25 mouse cellular contexts compared by ENCODE assay signal in genomic region chr10:26973575-26973974, GRCm38 (mm10).
DNase-seq lines count a peak whose midpoint lies in the region; ATAC-seq and TF ChIP-seq lines count a peak whose summit lies in the region.
"Had no signal": no experiment of that assay in that cellular context is flagged by ENCODE, and none has a peak within 500 bp of the region (broad histone marks: within the 10 kb centered on the region; RNA-seq: fewer than 3 reads in every experiment).

No protein-coding gene starts in this region.

- no peaks in the 10 kb centered on the region for H3K4me1 ChIP-seq in liver, postnatal 0 days (ENCODE audit: insufficient read depth)
- 0 out of 2 replicates have a peak, but pooled peaks cover 6% of the 10 kb centered on the region for H3K4me1 ChIP-seq in liver, embryonic 11.5 days (replicated peaks; ENCODE audit: control insufficient read depth, insufficient read depth, low read length)
- peaks cover 22% of the 10 kb centered on the region for H3K4me1 ChIP-seq in liver, embryonic 13.5 days (replicated peaks)
- peaks cover 18% of the 10 kb centered on the region for H3K4me1 ChIP-seq in liver, embryonic 15.5 days (replicated peaks)
- H3K4me1 ChIP-seq: embryonic facial prominence, embryonic 10.5 days; embryonic facial prominence, embryonic 12.5 days; forebrain, embryonic 13.5 days; forebrain, embryonic 15.5 days had no signal

- H3K36me3 ChIP-seq in liver, postnatal 0 days (replicated peaks; ENCODE audit: insufficient read depth, low read length) = no peaks in the 10 kb centered on the region
- no peaks in the 10 kb centered on the region for H3K36me3 ChIP-seq in liver, embryonic 11.5 days (ENCODE audit: control insufficient read depth, insufficient read depth, low read length)
- H3K36me3 ChIP-seq in liver, embryonic 13.5 days = no peaks in the 10 kb centered on the region
- no peaks in the 10 kb centered on the region for H3K36me3 ChIP-seq in liver, embryonic 15.5 days (replicated peaks)
- H3K36me3 ChIP-seq: embryonic facial prominence, embryonic 10.5 days; embryonic facial prominence, embryonic 12.5 days; forebrain, embryonic 15.5 days; G1E had no signal

- WGBS in liver, postnatal 0 days (ENCODE audit: insufficient replicate concordance) = 72% methylated on average over 2 of the region's 2 CpGs
- 73% methylated on average over 2 of the region's 2 CpGs for WGBS in liver, embryonic 11.5 days
- 53% methylated on average over 2 of the region's 2 CpGs for WGBS in liver, embryonic 13.5 days (ENCODE audit: insufficient replicate concordance)
- WGBS in liver, embryonic 15.5 days (ENCODE audit: insufficient replicate concordance) = 59% methylated on average over 2 of the region's 2 CpGs

- H3K9me3 ChIP-seq in liver, postnatal 0 days (ENCODE audit: low read length) = no peaks in the 10 kb centered on the region
- H3K9me3 ChIP-seq in liver, embryonic 11.5 days (ENCODE audit: control insufficient read depth, low read length) = no peaks in the 10 kb centered on the region
- no peaks in the 10 kb centered on the region for H3K9me3 ChIP-seq in liver, embryonic 13.5 days (replicated peaks)
- H3K9me3 ChIP-seq in liver, embryonic 15.5 days (replicated peaks) = no peaks in the 10 kb centered on the region
- H3K9me3 ChIP-seq: embryonic facial prominence, embryonic 10.5 days; embryonic facial prominence, embryonic 12.5 days; forebrain, embryonic 13.5 days; forebrain, embryonic 15.5 days had no signal

- H3K4me3 ChIP-seq in liver, postnatal 0 days (ENCODE audit: low read depth, low read length) = no peak overlapping the region
- H3K4me3 ChIP-seq in liver, embryonic 11.5 days (ENCODE audit: low read depth, low read length) = no peak overlapping the region
- H3K4me3 ChIP-seq in liver, embryonic 13.5 days (replicated peaks) = no peak overlapping the region
- no peak overlapping the region for H3K4me3 ChIP-seq in liver, embryonic 15.5 days (replicated peaks)
- H3K4me3 ChIP-seq: embryonic facial prominence, embryonic 10.5 days; embryonic facial prominence, embryonic 12.5 days; forebrain, embryonic 13.5 days; forebrain, embryonic 15.5 days had no signal

- no peak overlapping the region for H3K9ac ChIP-seq in liver, postnatal 0 days (replicated peaks)
- no peak overlapping the region for H3K9ac ChIP-seq in liver, embryonic 11.5 days (ENCODE audit: low read depth, low read length)
- H3K9ac ChIP-seq in liver, embryonic 13.5 days = no peak overlapping the region
- H3K9ac ChIP-seq in liver, embryonic 15.5 days = no peak overlapping the region
- H3K9ac ChIP-seq: embryonic facial prominence, embryonic 12.5 days; forebrain, embryonic 13.5 days; forebrain, embryonic 15.5 days; forebrain, postnatal 0 days had no signal

- no peak for ATAC-seq in liver, postnatal 0 days
- ATAC-seq in liver, embryonic 11.5 days (replicated peaks; ENCODE audit: low FRiP score) = peak; percentile 50; the same call in 1 of the 2 replicates
- ATAC-seq in liver, embryonic 13.5 days (ENCODE audit: low read depth) = peak; percentile 50
- peak; percentile 34; the same call in 1 of the 2 replicates for ATAC-seq in liver, embryonic 15.5 days (ENCODE audit: insufficient read depth)
- ATAC-seq in megakaryocyte-erythroid progenitor cell, adult 5-6 weeks (replicated peaks; ENCODE audit: low FRiP score, low TSS enrichment, poor library complexity, severe bottlenecking) = no peak
- ATAC-seq: activated CD4-positive, CD25-positive, alpha-beta regulatory T cell, adult 4 months; CD4-positive, CD25-positive, alpha-beta regulatory T cell, adult 4 months; forebrain, embryonic 13.5 days; forebrain, embryonic 15.5 days; forebrain, postnatal 0 days had no signal

- no peak for TF ChIP-seq CTCF in liver, postnatal 0 days (IDR thresholded peaks at IDR 0.05; ENCODE audit: low read depth)

- TF ChIP-seq EP300 in liver, postnatal 0 days (IDR thresholded peaks at IDR 0.05; ENCODE audit: low read depth) = no peak

- DNase-seq in liver = peak; percentile 20
- no peak for DNase-seq in liver, postnatal 0 days
- DNase-seq in liver, embryonic 11.5 days (ENCODE audit: low spot score) = no peak
- peak; percentile 19 for DNase-seq in liver, embryonic 13.5 days
- no peak for DNase-seq in B cell, adult 2 months
- DNase-seq in embryo, embryonic 10 days (ENCODE audit: low spot score) = no peak
- DNase-seq: adrenal gland, adult 8-10 months; adrenal gland, postnatal 14 days; adrenal gland, postnatal 36 days; cerebellum, adult 11-12 months; cerebellum, adult 2 months; cerebellum, adult 9-11 months; cerebellum, postnatal 14 days; cerebellum, postnatal 36 days; forebrain, postnatal 0 days had no signal

- H3K27me3 ChIP-seq in liver, postnatal 0 days (ENCODE audit: insufficient read depth, low read length) = no peaks in the 10 kb centered on the region
- no peaks in the 10 kb centered on the region for H3K27me3 ChIP-seq in liver, embryonic 11.5 days (replicated peaks; ENCODE audit: control insufficient read depth, insufficient read depth, low read length)
- no peaks in the 10 kb centered on the region for H3K27me3 ChIP-seq in liver, embryonic 13.5 days
- H3K27me3 ChIP-seq in liver, embryonic 15.5 days = no peaks in the 10 kb centered on the region
- H3K27me3 ChIP-seq: CH12.LX; embryonic facial prominence, embryonic 12.5 days; forebrain, embryonic 13.5 days; forebrain, embryonic 15.5 days had no signal

- H3K4me2 ChIP-seq in liver, postnatal 0 days (ENCODE audit: low read depth, low read length) = no peak overlapping the region
- H3K4me2 ChIP-seq in liver, embryonic 11.5 days = no peak overlapping the region
- no peak overlapping the region for H3K4me2 ChIP-seq in liver, embryonic 13.5 days
- no peak overlapping the region for H3K4me2 ChIP-seq in liver, embryonic 15.5 days
- H3K4me2 ChIP-seq: embryonic facial prominence, embryonic 12.5 days; forebrain, embryonic 13.5 days; forebrain, embryonic 15.5 days had no signal

- H3K27ac ChIP-seq in liver, postnatal 0 days (ENCODE audit: low read depth) = no peak overlapping the region
- no peak overlapping the region for H3K27ac ChIP-seq in liver, embryonic 11.5 days (ENCODE audit: low read depth, low read length)
- peak overlapping the region; percentile 39; the same call in 1 of the 2 replicates for H3K27ac ChIP-seq in liver, embryonic 13.5 days
- no peak overlapping the region; the same call in 1 of the 2 replicates for H3K27ac ChIP-seq in liver, embryonic 15.5 days (replicated peaks)
- H3K27ac ChIP-seq: embryonic facial prominence, embryonic 10.5 days; embryonic facial prominence, embryonic 12.5 days; forebrain, embryonic 13.5 days; forebrain, embryonic 15.5 days had no signal

Comparison
In these comparisons a context has a peak if more than half of its experiments do, and no peak if none do; other contexts are left out.
1. DNase-seq: peak in liver (single experiment) and liver, embryonic 13.5 days (single experiment); none in liver, postnatal 0 days (single experiment), liver, embryonic 11.5 days (single experiment), B cell, adult 2 months (0 of 2) and embryo, embryonic 10 days (single experiment).
2. ATAC-seq: peak in liver, embryonic 11.5 days (single experiment), liver, embryonic 13.5 days (single experiment) and liver, embryonic 15.5 days (single experiment); none in liver, postnatal 0 days (single experiment) and megakaryocyte-erythroid progenitor cell, adult 5-6 weeks (single experiment).